Mouse (Mus musculus) brain, adult 10 weeks (tissue): ENCODE data around the gene Gm21028. TPM values are rescaled to one million over a fixed set of nuclear protein-coding genes. Genes with fewer than 3 reads are reported as not detected.

Experiments
- polyA plus RNA-seq: library from polyadenylated mRNA; stranded (reverse); fragments of 350-450 nt; fragmentation: Illumina TruSeq; extraction: RNeasy Lipid Tissue Mini Kit (QIAGEN cat#74804); gene quantifications from one replicate; pipeline ENCODE4 v1.2.3, GENCODE M21; 2015; ENCODE audit warnings: low read depth, low replicate concordance

Gm21028 gene
- not detected for polyA plus RNA-seq

GRCm38 (mm10) chr7:42578488-42578887 lies at the start of gene Gm21028:
TSS of gene Gm21028 (minus strand) at chr7:42578588.

GRCm38 (mm10) chr7:42592413-42592812 lies 14.0 kb upstream of the Gm21028 start, which contains the start of gene Zfp977:
TSS of gene Zfp977 (minus strand) at chr7:42592547.

Other genes with a start within 250 kb of the Gm21028 start
- not detected for gene 4933421I07Rik, start 130.5 kb downstream of the Gm21028 start, polyA plus RNA-seq
- gene Zfp141, start 72.8 kb downstream of the Gm21028 start, polyA plus RNA-seq, result 10.1 TPM
- 1.1 TPM for gene Zfp977, start 14.0 kb upstream of the Gm21028 start, polyA plus RNA-seq
- 2.1 TPM for gene Zfp976, start 64.0 kb upstream of the Gm21028 start, polyA plus RNA-seq
- gene Zfp975, start 114.2 kb upstream of the Gm21028 start, polyA plus RNA-seq, result 6.6 TPM
- not detected for gene Gm17067, start 148.4 kb upstream of the Gm21028 start, polyA plus RNA-seq
- not detected for gene Vmn2r62, start 214.9 kb upstream of the Gm21028 start, polyA plus RNA-seq